ENCODE assay signal across 37 mouse cellular contexts in the genomic region with DNA sequence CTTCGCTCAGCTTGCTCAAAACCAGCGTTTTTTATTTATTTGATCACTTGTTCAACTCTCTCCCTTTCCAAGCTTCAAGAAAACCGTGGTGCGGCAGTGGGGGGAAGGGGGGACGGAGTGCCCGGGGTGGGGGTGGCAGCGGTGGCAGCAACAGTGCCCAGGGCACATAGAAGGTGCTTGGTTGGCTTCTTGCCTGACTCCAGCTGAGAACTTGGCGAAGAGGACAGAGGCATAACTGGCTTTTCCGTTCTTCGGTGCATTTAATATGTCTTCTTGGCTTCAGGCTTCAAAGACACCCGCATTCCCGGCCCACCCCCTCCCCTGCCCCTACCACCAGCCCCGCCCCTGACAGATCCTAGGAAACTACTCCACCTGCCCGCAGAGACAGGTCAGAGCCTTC. TPM values are rescaled to one million over a fixed set of nuclear protein-coding genes. Genes with fewer than 3 reads are reported as not detected.
DNase-seq lines count a peak whose midpoint lies in the region; ATAC-seq and TF ChIP-seq lines count a peak whose summit lies in the region.
"Had no signal": no experiment of that assay in that cellular context is flagged by ENCODE, and none has a peak within 500 bp of the region (broad histone marks: within the 10 kb centered on the region; RNA-seq: fewer than 3 reads in every experiment).

No protein-coding gene starts in this region.

- H3K4me3 ChIP-seq in cerebellum, adult 2 months (replicated peaks; ENCODE audit: insufficient read depth, low read depth, low read length) = no peak overlapping the region
- no peak overlapping the region for H3K4me3 ChIP-seq in hindbrain, postnatal 0 days (ENCODE audit: low read length)
- H3K4me3 ChIP-seq in hindbrain, embryonic 11.5 days (ENCODE audit: low read depth, low read length) = no peak overlapping the region
- H3K4me3 ChIP-seq: embryonic facial prominence, embryonic 10.5 days; embryonic facial prominence, embryonic 15.5 days; forebrain, embryonic 12.5 days; heart, adult 2 months; heart, embryonic 12.5 days; left cerebral cortex, adult 2 months; liver, embryonic 12.5 days; neural tube, embryonic 13.5 days had no signal

- H3K9me3 ChIP-seq in hindbrain, postnatal 0 days (ENCODE audit: low read length) = no peaks in the 10 kb centered on the region
- H3K9me3 ChIP-seq in hindbrain, embryonic 11.5 days (ENCODE audit: control insufficient read depth, low read length) = no peaks in the 10 kb centered on the region
- H3K9me3 ChIP-seq: embryonic facial prominence, embryonic 10.5 days; embryonic facial prominence, embryonic 15.5 days; forebrain, embryonic 12.5 days; heart, embryonic 12.5 days; liver, embryonic 12.5 days; neural tube, embryonic 13.5 days had no signal

- no peak for TF ChIP-seq POLR2A in cerebellum, adult 2 months (IDR thresholded peaks at IDR 0.05; ENCODE audit: borderline replicate concordance, insufficient read depth, low read length)

- H3K4me1 ChIP-seq in cerebellum, adult 2 months (ENCODE audit: control insufficient read depth, insufficient read depth, low read length) = peaks cover 5% of the 10 kb centered on the region; the same call in 1 of the 2 replicates
- H3K4me1 ChIP-seq in hindbrain, postnatal 0 days (ENCODE audit: insufficient read depth, low read length) = no peaks in the 10 kb centered on the region
- H3K4me1 ChIP-seq in hindbrain, embryonic 11.5 days (replicated peaks; ENCODE audit: control insufficient read depth, insufficient read depth, low read length) = no peaks in the 10 kb centered on the region
- H3K4me1 ChIP-seq: embryonic facial prominence, embryonic 10.5 days; forebrain, embryonic 12.5 days; heart, embryonic 12.5 days; liver, embryonic 12.5 days; neural tube, embryonic 13.5 days had no signal

- 13% methylated on average over 14 of the region's 14 CpGs for WGBS in cerebellum, adult 2 months
- 47% methylated on average over 14 of the region's 14 CpGs for WGBS in hindbrain, postnatal 0 days
- 74% methylated on average over 14 of the region's 14 CpGs for WGBS in hindbrain, embryonic 11.5 days

- no peaks in the 10 kb centered on the region for H3K36me3 ChIP-seq in hindbrain, postnatal 0 days (ENCODE audit: insufficient read depth, low read length)
- no peaks in the 10 kb centered on the region for H3K36me3 ChIP-seq in hindbrain, embryonic 11.5 days (ENCODE audit: control insufficient read depth, insufficient read depth, low read length)
- H3K36me3 ChIP-seq: embryonic facial prominence, embryonic 10.5 days; embryonic facial prominence, embryonic 15.5 days; forebrain, embryonic 12.5 days; heart, embryonic 12.5 days; liver, embryonic 12.5 days; neural tube, embryonic 13.5 days had no signal

- H3K9ac ChIP-seq in hindbrain, postnatal 0 days (replicated peaks; ENCODE audit: low read length) = no peak overlapping the region
- H3K9ac ChIP-seq in hindbrain, embryonic 11.5 days (ENCODE audit: low read depth, low read length) = no peak overlapping the region
- H3K9ac ChIP-seq: embryonic facial prominence, embryonic 15.5 days; forebrain, embryonic 12.5 days; forebrain, postnatal 0 days; heart, embryonic 12.5 days; hindbrain, embryonic 14.5 days; liver, embryonic 12.5 days; liver, postnatal 0 days; neural tube, embryonic 13.5 days had no signal

- no peak for ATAC-seq in hindbrain, postnatal 0 days
- no peak for ATAC-seq in hindbrain, embryonic 11.5 days (ENCODE audit: low FRiP score)
- ATAC-seq: forebrain, postnatal 0 days; inflammation-experienced regulatory T-cells, adult 6 months; liver, embryonic 12.5 days; liver, postnatal 0 days had no signal

- H3K27me3 ChIP-seq in cerebellum, adult 2 months (ENCODE audit: control insufficient read depth, insufficient read depth, low read length) = no peaks in the 10 kb centered on the region
- H3K27me3 ChIP-seq in hindbrain, postnatal 0 days (ENCODE audit: insufficient read depth, low read length) = no peaks in the 10 kb centered on the region
- H3K27me3 ChIP-seq in hindbrain, embryonic 11.5 days (ENCODE audit: control insufficient read depth, insufficient read depth, low read length) = no peaks in the 10 kb centered on the region
- H3K27me3 ChIP-seq: embryonic facial prominence, embryonic 15.5 days; forebrain, embryonic 12.5 days; heart, embryonic 12.5 days; neural tube, embryonic 13.5 days had no signal

- H3K27ac ChIP-seq in cerebellum, adult 2 months (ENCODE audit: insufficient read depth, low read length) = no peak overlapping the region
- no peak overlapping the region for H3K27ac ChIP-seq in hindbrain, postnatal 0 days
- H3K27ac ChIP-seq in hindbrain, embryonic 11.5 days (ENCODE audit: low read depth, low read length) = no peak overlapping the region
- H3K27ac ChIP-seq: embryonic facial prominence, embryonic 10.5 days; embryonic facial prominence, embryonic 15.5 days; forebrain, embryonic 12.5 days; heart, adult 2 months; hindbrain, embryonic 14.5 days; left cerebral cortex, adult 2 months; liver, embryonic 12.5 days; neural tube, embryonic 13.5 days; stomach, postnatal 0 days had no signal

- peak; percentile 35 to 47 for DNase-seq in cerebellum, adult 2 months
- no peak for DNase-seq in cerebellum, adult 9-11 months
- DNase-seq in hindbrain, postnatal 0 days (ENCODE audit: low spot score) = peak; percentile 42
- DNase-seq in hindbrain, embryonic 11.5 days (ENCODE audit: low spot score) = no peak
- peak; percentile 61 to 69 for DNase-seq in kidney, postnatal 25 days
- no peak for DNase-seq in kidney, adult 11 months
- no peak for DNase-seq in thymus, postnatal 4 days
- DNase-seq: cerebellum, adult 11-12 months; forebrain, postnatal 0 days; heart, adult 2 months; heart, postnatal 4 days; liver, postnatal 0 days; lung, postnatal 36 days; right cerebral cortex, postnatal 4 days; thymus, adult 18-20 months; thymus, postnatal 25 days had no signal

- 0 out of 2 replicates have a peak overlapping the region, but pooled peaks have one; percentile 3 for H3K4me2 ChIP-seq in hindbrain, postnatal 0 days (ENCODE audit: low read depth, low read length)
- no peak overlapping the region for H3K4me2 ChIP-seq in hindbrain, embryonic 11.5 days (replicated peaks; ENCODE audit: low read depth, low read length)
- H3K4me2 ChIP-seq: embryonic facial prominence, embryonic 15.5 days; forebrain, embryonic 12.5 days; heart, embryonic 12.5 days; hindbrain, embryonic 14.5 days; liver, embryonic 12.5 days; midbrain, embryonic 11.5 days; neural tube, embryonic 13.5 days had no signal

- TF ChIP-seq CTCF in cerebellum, adult 2 months (IDR thresholded peaks at IDR 0.05; ENCODE audit: borderline replicate concordance, insufficient read depth, low read depth, low read length) = no peak
- no peak for TF ChIP-seq CTCF in hindbrain, postnatal 0 days (IDR thresholded peaks at IDR 0.05; ENCODE audit: low read depth)

RNA-seq across cellular contexts. Expression of a gene that starts 3.2 kb away (rescaled TPM):
- polyA plus RNA-seq in cerebellum, adult 2 months (2012; rRNA removed) = 8.7 and 12.9 TPM in 2 replicates
- 5.8 and 9.9 TPM in 2 replicates for total RNA-seq in hindbrain, postnatal 0 days (2014; rRNA removed)
- polyA plus RNA-seq in hindbrain, postnatal 0 days (2015; fragmentation: Nextera tagmentation; extraction: Ambion mirVana) = 0.33 and 0.54 TPM in 2 replicates
- polyA plus RNA-seq in hindbrain, embryonic 11.5 days (2014; fragmentation: Nextera tagmentation; extraction: Ambion mirVana) = not detected in 2 replicates
- total RNA-seq: gastrocnemius, postnatal 4 days; heart, postnatal 4 days; megakaryocyte, adult 5-6 weeks had no signal
- polyA plus RNA-seq: embryonic facial prominence, embryonic 10.5 days; embryonic facial prominence, embryonic 15.5 days; forebrain, embryonic 12.5 days; heart, embryonic 12.5 days; heart, postnatal 0 days; inflammation-experienced regulatory T-cells, adult 6 months; limb, embryonic 14.5 days; liver, embryonic 12.5 days; liver, postnatal 0 days; lung, embryonic 16.5 days; midbrain, embryonic 11.5 days; neural tube, embryonic 13.5 days; spleen, adult 2 months; stomach, postnatal 0 days had no signal

RNA-seq across cellular contexts. Expression of a gene that starts 11.8 kb away (rescaled TPM):
- 34.7 TPM in 2 replicates for polyA plus RNA-seq in cerebellum, adult 2 months (2012; rRNA removed)
- 34.8 and 36.2 TPM in 2 replicates for total RNA-seq in hindbrain, postnatal 0 days (2014; rRNA removed)
- polyA plus RNA-seq in hindbrain, postnatal 0 days (2015; fragmentation: Nextera tagmentation; extraction: Ambion mirVana) = 28.2 and 28.8 TPM in 2 replicates
- 38.9 and 40.4 TPM in 2 replicates for polyA plus RNA-seq in hindbrain, embryonic 11.5 days (2014; fragmentation: Nextera tagmentation; extraction: Ambion mirVana)

RNA-seq across cellular contexts. Expression of a gene that starts 12.1 kb away (rescaled TPM):
- 0.10 and 0.16 TPM in 2 replicates for polyA plus RNA-seq in cerebellum, adult 2 months (2012; rRNA removed)
- total RNA-seq in hindbrain, postnatal 0 days (2014; rRNA removed) = 0.32 TPM in 1 of 2 replicates, not detected in the other
- polyA plus RNA-seq in hindbrain, postnatal 0 days (2015; fragmentation: Nextera tagmentation; extraction: Ambion mirVana) = 0.06 and 0.08 TPM in 2 replicates
- not detected in 2 replicates for polyA plus RNA-seq in hindbrain, embryonic 11.5 days (2014; fragmentation: Nextera tagmentation; extraction: Ambion mirVana)
- total RNA-seq: forebrain, postnatal 0 days; megakaryocyte, adult 5-6 weeks had no signal
- polyA plus RNA-seq: embryonic facial prominence, embryonic 10.5 days; forebrain, embryonic 12.5 days; forebrain, postnatal 0 days; inflammation-experienced regulatory T-cells, adult 6 months; midbrain, embryonic 11.5 days; neural tube, embryonic 13.5 days had no signal

RNA-seq across cellular contexts. Expression of a gene that starts 16.9 kb away (rescaled TPM):
- not detected in 2 replicates for polyA plus RNA-seq in cerebellum, adult 2 months (2012; rRNA removed)
- 5.0 TPM in 1 of 2 replicates, not detected in the other for total RNA-seq in hindbrain, postnatal 0 days (2014; rRNA removed)
- polyA plus RNA-seq in hindbrain, postnatal 0 days (2015; fragmentation: Nextera tagmentation; extraction: Ambion mirVana) = 0.19 and 0.38 TPM in 2 replicates
- polyA plus RNA-seq in hindbrain, embryonic 11.5 days (2014; fragmentation: Nextera tagmentation; extraction: Ambion mirVana) = not detected in 2 replicates
- total RNA-seq: forebrain, postnatal 0 days; layer of hippocampus, adult 2 months; layer of hippocampus, postnatal 14 days; left cerebral cortex, adult 2 months; left cerebral cortex, postnatal 25 days; megakaryocyte, adult 5-6 weeks had no signal
- polyA plus RNA-seq: embryonic facial prominence, embryonic 15.5 days; forebrain, embryonic 12.5 days; forebrain, postnatal 0 days; hindbrain, embryonic 14.5 days; inflammation-experienced regulatory T-cells, adult 6 months; liver, embryonic 12.5 days; liver, postnatal 0 days; midbrain, embryonic 11.5 days; neural tube, embryonic 13.5 days; stomach, postnatal 0 days had no signal

RNA-seq across cellular contexts. Expression of a gene that starts 34.1 kb away (rescaled TPM):
- 0.03 TPM in 1 of 2 replicates, not detected in the other for polyA plus RNA-seq in cerebellum, adult 2 months (2012; rRNA removed)
- 1.1 and 1.2 TPM in 2 replicates for total RNA-seq in hindbrain, postnatal 0 days (2014; rRNA removed)
- polyA plus RNA-seq in hindbrain, postnatal 0 days (2015; fragmentation: Nextera tagmentation; extraction: Ambion mirVana) = 0.95 and 0.98 TPM in 2 replicates
- polyA plus RNA-seq in hindbrain, embryonic 11.5 days (2014; fragmentation: Nextera tagmentation; extraction: Ambion mirVana) = 0.22 and 0.33 TPM in 2 replicates
- total RNA-seq: gastrocnemius, adult 8-10 months; heart, adult 2 months; heart, postnatal 4 days; layer of hippocampus, adult 2 months; left cerebral cortex, postnatal 25 days; megakaryocyte, adult 5-6 weeks had no signal
- polyA plus RNA-seq: forebrain, embryonic 12.5 days; heart, postnatal 0 days; inflammation-experienced regulatory T-cells, adult 6 months; liver, embryonic 12.5 days; liver, postnatal 0 days; midbrain, embryonic 11.5 days; neural tube, embryonic 13.5 days; stomach, postnatal 0 days had no signal

Comparison
In these comparisons a context has a peak if more than half of its experiments do, and no peak if none do; other contexts are left out.
1. DNase-seq: peak in cerebellum, adult 2 months (2 of 2), hindbrain, postnatal 0 days (single experiment) and kidney, postnatal 25 days (2 of 2); none in cerebellum, adult 9-11 months (single experiment), hindbrain, embryonic 11.5 days (single experiment), kidney, adult 11 months (single experiment) and thymus, postnatal 4 days (single experiment).